In genomic region chr9:72991420-72991819, GRCm38 (mm10) we compare ENCODE assay signal across 29 mouse cellular contexts. TPM values are rescaled to one million over a fixed set of nuclear protein-coding genes. Genes with fewer than 3 reads are reported as not detected.
"Had no signal": no experiment of that assay in that cellular context is flagged by ENCODE, and none has a peak within 500 bp of the region (broad histone marks: within the 10 kb centered on the region; RNA-seq: fewer than 3 reads in every experiment).

No protein-coding gene starts in this region.

- H3K9ac ChIP-seq: limb, embryonic 12.5 days; limb, embryonic 15.5 days; liver, embryonic 12.5 days; liver, embryonic 15.5 days; midbrain, embryonic 13.5 days; stomach, embryonic 15.5 days had no signal

- H3K4me3 ChIP-seq: limb, embryonic 12.5 days; limb, embryonic 15.5 days; liver, embryonic 12.5 days; liver, embryonic 15.5 days; megakaryocyte, embryonic 14.5 days; midbrain, embryonic 10.5 days; midbrain, embryonic 13.5 days; stomach, embryonic 15.5 days had no signal

- DNase-seq: kidney, adult 18-20 months; kidney, adult 9 months; kidney, postnatal 14 days; kidney, postnatal 4 days; left cerebral cortex, postnatal 4 days; lung, adult 2 months; lung, postnatal 14 days; lung, postnatal 4 days; retina, postnatal 1 day; right cerebral cortex, postnatal 25 days; spleen, adult 18-20 months; thymus, postnatal 25 days had no signal

- H3K9me3 ChIP-seq: limb, embryonic 12.5 days; limb, embryonic 15.5 days; liver, embryonic 12.5 days; liver, embryonic 15.5 days; megakaryocyte, embryonic 14.5 days; midbrain, embryonic 10.5 days; midbrain, embryonic 13.5 days; stomach, embryonic 15.5 days had no signal

- H3K27ac ChIP-seq: limb, embryonic 12.5 days; limb, embryonic 15.5 days; liver, embryonic 12.5 days; liver, embryonic 15.5 days; midbrain, embryonic 10.5 days; midbrain, embryonic 13.5 days; stomach, embryonic 15.5 days had no signal

- ATAC-seq: intestine, embryonic 16.5 days; liver, embryonic 12.5 days; midbrain, embryonic 13.5 days had no signal

- H3K27me3 ChIP-seq: liver, embryonic 12.5 days; megakaryocyte, embryonic 14.5 days; midbrain, embryonic 13.5 days; stomach, embryonic 15.5 days had no signal

- H3K4me1 ChIP-seq: limb, embryonic 12.5 days; limb, embryonic 15.5 days; stomach, embryonic 15.5 days had no signal

- H3K4me2 ChIP-seq: limb, embryonic 12.5 days; limb, embryonic 15.5 days; liver, embryonic 12.5 days; liver, embryonic 15.5 days; midbrain, embryonic 13.5 days; stomach, embryonic 15.5 days had no signal

- H3K36me3 ChIP-seq: limb, embryonic 12.5 days; limb, embryonic 15.5 days; liver, embryonic 12.5 days; liver, embryonic 15.5 days; midbrain, embryonic 10.5 days; midbrain, embryonic 13.5 days; stomach, embryonic 15.5 days had no signal

RNA-seq across cellular contexts. Expression of gene Gm44503, which starts 32.8 kb away (rescaled TPM):
- total RNA-seq: layer of hippocampus, postnatal 14 days; left cerebral cortex, adult 8-10 months; midbrain, postnatal 0 days had no signal
- polyA plus RNA-seq: intestine, embryonic 16.5 days; kidney, embryonic 16.5 days; limb, embryonic 12.5 days; limb, embryonic 15.5 days; liver, embryonic 15.5 days; lung, adult 2 months; lung, embryonic 16.5 days; midbrain, embryonic 10.5 days; midbrain, embryonic 13.5 days; midbrain, postnatal 0 days; neural tube, embryonic 11.5 days; neural tube, embryonic 14.5 days; stomach, embryonic 15.5 days; thymus, postnatal 0 days had no signal
